Mouse (Mus musculus): ENCODE measurements at regions not wholly inside any gene's neighbourhood (a gene's known extent, or its start where the extent isn't known, plus 50 kb on each side); places are given as distances from the start of the nearest gene placed in this dataset.
A peak's percentile ranks its signal among the peaks of the same experiment; 100 is the strongest.

GRCm38 (mm10) chr5:43048196-43049050, 184.5 kb upstream of the Cpeb2 start:
- no peak for DNase-seq (ENCODE audit: low spot score)

- DNase-seq (ENCODE audit: low spot score): no peak
Measured at GRCm38 (mm10) chr5:43049381-43050301, 183.3 kb upstream of the Cpeb2 start.

GRCm38 (mm10) chr5:43050961-43051517, 181.9 kb upstream of the Cpeb2 start:
- no peak for DNase-seq (ENCODE audit: low spot score)

DNA sequence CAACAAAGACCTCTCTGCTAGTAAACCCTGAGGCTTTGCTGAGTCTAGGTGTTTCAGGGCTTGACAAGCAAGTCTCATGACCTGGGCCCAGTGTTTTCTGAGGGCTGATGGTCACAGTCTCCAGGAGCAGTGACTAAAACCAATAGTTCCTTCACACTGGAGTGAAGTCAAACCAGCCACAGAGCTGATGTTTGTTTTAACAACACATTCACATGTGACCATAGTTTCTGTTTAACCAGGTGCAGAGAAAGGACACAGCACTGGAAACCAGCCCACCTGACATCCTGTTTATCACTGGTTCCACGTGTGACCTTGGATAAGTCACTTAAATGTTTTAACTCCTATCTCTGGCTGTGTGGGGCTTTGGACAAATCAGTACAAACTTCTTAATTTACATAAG, 180.3 kb upstream of the Cpeb2 start:
- no peak for DNase-seq (ENCODE audit: low spot score)

DNA sequence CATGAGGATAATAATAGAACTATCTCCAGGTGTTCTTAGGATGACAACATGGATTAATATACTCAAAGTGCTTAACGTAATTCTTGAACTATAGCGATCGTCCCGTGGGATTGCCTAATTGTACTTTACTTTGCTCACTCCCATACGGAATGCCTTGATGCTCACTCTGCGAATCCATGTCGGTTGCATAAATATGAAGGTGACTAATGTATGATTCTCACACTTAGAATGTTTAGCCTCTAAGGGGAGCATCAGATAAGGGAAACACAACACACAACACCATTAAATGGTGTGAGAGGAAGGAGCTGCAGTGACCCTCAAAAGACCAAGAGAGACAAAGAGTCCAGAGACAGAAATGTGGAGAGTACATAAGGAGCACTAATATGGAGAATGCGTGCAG, 178.4 kb upstream of the Cpeb2 start:
- DNase-seq (ENCODE audit: low spot score): no peak

GRCm38 (mm10) chr5:43055111-43055710, 177.8 kb upstream of the Cpeb2 start:
- DNase-seq (ENCODE audit: low spot score): no peak

- DNase-seq (ENCODE audit: low spot score): peak; percentile 55
Measured at GRCm38 (mm10) chr5:43056486-43056885, 176.5 kb upstream of the Cpeb2 start.

GRCm38 (mm10) chr5:43061243-43061642, 171.7 kb upstream of the Cpeb2 start:
- DNase-seq (ENCODE audit: low spot score): no peak

- no peak for DNase-seq (ENCODE audit: low spot score)
Measured at GRCm38 (mm10) chr5:43061797-43062391, 171.1 kb upstream of the Cpeb2 start.

DNA sequence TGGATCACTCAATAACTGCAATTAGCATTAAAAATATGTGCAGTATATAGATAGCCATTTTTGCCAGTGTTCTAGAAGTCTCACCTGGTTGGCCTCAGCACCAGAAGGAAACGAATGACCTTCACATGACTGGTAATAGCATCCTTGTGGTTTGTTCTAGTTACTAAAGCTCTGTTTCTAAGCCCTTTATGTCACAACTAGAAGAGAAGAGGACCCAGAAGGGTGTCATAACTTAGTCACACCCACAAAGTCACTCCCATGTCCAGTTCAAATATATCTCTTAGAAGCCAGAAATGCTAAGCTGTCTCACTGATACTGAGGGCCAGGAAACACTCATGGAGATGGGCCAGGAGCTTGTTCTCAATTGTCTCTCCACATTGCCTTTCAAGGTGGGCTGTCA, 170.5 kb upstream of the Cpeb2 start:
- DNase-seq (ENCODE audit: low spot score): no peak

GRCm38 (mm10) chr5:43063386-43063785, 169.6 kb upstream of the Cpeb2 start:
- no peak for DNase-seq (ENCODE audit: low spot score)

DNA sequence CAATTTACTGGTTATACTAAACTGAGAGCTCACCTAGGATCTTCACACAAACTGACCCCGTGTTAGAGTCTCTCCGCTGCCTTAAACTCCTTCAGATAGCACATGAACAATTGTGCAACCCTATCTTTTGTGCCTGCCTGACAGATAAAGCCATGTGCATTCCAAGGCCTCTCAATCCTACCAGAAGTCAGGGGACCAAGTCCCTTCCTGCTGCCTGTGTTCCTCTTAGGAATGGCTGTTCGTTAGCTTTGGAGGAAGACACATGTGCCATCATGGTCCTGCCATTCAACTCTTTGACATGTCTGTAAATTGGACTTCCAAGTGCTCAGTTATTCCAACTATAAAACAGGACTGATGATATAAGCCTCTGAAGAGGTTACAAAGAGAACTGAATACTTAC, 161.4 kb upstream of the Cpeb2 start:
- no peak for DNase-seq (ENCODE audit: low spot score)

DNA sequence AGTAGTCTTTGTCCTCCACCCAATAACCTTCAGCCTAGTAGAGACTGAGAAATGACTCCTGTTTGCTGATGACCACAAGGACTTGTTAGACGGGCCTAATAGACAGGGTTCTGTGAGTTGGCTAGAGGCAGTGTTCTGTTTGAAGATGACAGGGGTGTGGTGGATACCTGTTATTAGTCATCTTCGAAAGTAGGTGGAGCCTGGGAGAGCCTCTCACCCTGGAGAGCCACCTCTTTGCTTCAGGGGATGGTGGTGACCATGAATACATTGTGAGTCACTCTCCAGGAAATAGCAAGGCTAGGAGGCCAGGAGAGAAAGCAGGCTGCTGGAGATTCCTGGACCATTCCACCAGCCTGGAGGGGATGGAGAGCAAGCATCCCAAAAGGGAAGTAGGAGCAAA, 160.6 kb upstream of the Cpeb2 start:
- no peak for DNase-seq (ENCODE audit: low spot score)

DNA sequence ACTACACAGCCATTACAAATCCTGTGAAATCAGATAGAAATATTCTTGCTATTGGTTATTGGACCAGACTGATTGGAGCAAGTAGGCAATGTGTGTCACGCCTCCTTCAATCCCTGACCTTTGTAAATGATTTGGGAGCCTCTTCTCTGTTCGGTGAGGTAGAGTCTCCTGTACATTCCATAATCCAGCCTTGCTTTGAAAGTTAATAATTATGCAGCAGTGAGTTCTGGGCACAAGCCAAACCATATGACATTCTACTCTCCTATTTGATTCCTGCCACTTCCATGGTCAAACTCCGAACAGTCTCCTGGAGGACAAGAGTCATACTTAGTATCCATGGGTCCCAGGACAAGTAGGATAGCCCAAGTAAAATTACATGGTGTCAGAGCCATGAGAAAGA, 158.4 kb upstream of the Cpeb2 start:
- DNase-seq (ENCODE audit: low spot score): no peak

- no peak for DNase-seq (ENCODE audit: low spot score)
Measured at GRCm38 (mm10) chr5:43080252-43080651, 152.7 kb upstream of the Cpeb2 start.

- DNase-seq (ENCODE audit: low spot score): no peak
Measured at GRCm38 (mm10) chr5:43081561-43082534, 151.1 kb upstream of the Cpeb2 start.

- DNase-seq (ENCODE audit: low spot score): no peak
Measured at GRCm38 (mm10) chr5:43087077-43087476, 145.9 kb upstream of the Cpeb2 start.

DNA sequence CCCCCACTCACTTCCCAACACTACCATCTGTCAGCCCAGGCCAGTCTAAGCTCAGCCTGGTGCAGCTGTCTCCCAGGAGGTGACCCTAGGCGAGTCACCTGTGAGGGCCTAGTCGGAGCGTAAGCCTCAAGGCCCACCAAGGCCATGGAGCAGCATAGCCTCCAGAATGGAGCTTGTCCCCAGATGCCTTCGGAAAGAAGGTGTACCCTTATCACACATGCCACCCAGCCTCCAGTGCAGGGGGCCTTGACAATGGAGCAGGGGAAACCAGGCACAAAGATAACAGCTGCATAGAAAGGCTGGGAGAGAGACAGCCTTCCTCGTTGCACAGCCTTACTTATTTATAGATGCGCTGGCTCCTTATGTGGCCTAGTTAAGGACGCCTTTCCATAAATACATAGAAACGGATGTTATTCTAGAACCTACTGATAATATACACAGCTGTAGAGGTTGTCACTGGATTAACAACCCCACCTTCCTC, 145.0 kb upstream of the Cpeb2 start:
- peak; percentile 2 for DNase-seq (ENCODE audit: low spot score)

DNA sequence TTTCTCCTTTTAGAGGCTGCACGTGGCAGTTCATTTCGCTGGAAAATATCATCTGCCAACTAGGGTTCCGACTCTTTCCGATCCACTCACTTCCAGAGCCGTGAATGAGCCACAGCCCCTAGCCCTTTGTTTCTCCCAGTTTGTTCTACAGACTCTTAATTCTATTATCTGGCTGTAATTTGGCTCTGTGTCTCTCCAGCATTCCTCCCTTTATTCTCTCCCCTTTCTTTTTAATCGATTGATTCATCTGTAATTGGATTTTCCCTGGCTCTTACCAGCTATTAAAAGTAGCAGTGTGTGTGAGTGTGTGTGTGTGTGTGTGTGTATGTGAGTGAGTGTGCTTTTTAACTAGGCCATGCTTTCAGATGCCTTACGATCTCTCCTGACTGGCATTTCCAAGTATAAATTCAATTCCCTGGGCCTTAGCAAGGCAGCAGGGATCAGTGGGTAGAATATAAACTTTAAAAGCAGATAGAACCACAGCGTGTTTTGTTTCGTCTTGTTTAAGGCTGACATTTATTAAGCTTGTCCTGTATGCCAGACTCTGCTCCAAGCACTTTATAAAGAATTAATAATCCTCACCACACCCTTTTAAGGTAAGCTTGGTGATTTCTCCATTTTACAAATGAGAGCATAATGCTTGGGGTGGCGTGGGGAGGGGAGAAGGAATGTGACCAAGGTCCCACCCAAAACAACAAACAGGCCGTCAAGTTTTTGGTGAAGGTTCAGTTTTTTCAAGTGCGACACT, 144.1 kb upstream of the Cpeb2 start:
- peak; percentile 1 for DNase-seq (ENCODE audit: low spot score)

GRCm38 (mm10) chr5:43089475-43089874, 143.5 kb upstream of the Cpeb2 start:
- no peak for DNase-seq (ENCODE audit: low spot score)
